Mouse (Mus musculus): Measurements from ENCODE around the gene Nynrin.

DNA sequence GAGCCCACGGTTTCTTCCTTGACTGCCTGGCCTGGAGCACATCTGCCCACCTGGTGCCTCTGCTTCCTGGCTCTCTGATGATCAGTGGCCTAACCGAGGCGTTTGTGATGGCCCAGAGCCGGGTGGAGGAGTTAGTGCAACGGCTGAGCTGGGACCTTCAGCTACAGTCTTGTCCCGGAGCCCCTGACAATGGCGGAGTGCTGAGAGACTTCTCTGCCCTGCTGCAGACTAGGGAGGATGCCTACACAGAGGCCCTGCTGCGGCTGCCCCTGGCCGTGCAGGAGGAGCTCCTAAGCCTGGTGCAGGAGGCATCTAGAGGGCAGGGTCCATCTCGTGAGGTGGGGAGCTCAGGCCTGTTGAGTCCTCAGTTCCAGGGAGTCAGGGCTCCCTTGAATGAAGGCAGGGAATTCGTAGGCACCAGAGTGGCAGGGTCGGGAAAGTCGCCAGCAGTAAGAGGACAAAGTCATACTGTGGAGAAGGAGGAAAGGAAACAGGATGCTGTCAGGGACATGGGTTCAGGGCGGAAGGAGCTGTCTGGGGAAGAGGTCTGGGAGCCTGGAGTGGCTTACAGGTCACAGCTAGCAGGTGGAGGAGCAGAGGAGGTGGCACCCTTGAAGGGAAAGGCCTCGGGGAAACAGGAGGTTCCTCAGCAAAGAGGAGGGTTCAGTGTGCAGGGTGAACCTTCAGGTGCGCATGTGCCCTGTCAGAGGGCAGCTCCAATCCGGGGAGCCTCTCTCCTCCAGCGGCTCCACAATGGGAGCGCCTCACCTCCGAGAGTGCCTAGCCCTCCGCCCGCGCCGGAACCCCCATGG is 33.0 kb downstream of the Nynrin start:
- no peak for TF ChIP-seq CTCF (IDR thresholded peaks at IDR 0.05; ENCODE audit: borderline replicate concordance, insufficient read depth, low read length)
- TF ChIP-seq POLR2A (IDR thresholded peaks at IDR 0.05; ENCODE audit: low read depth, low read length), result no peak

All from embryonic fibroblast, embryonic 13.5 days (primary cell).